Mouse (Mus musculus) T-helper 2 cell (primary cell): ENCODE measurements at regions not wholly inside any gene's neighbourhood (a gene's known extent, or its start where the extent isn't known, plus 50 kb on each side); places are given as distances from the start of the nearest gene placed in this dataset.
"Not testable (repeated sequence)": the region's sequence is repeated elsewhere in the genome, so short reads cannot be mapped to it uniquely, and the experiment has no call there.

Experiments
- in situ Hi-C: fragments of 300-600 bp; cut with MboI, MseI; formaldehyde crosslinking; loops from one replicate; pipeline ENCODE4 v1.15.1; 2025; ENCODE audit warnings: high pct_unique_total_duplicates

- in situ Hi-C loops: no loop called here
Observed at GRCm38 (mm10) chr8:88906244-88906643, 137.7 kb downstream of the Sall1 start.

GRCm38 (mm10) chr8:88903094-88903493, 140.9 kb downstream of the Sall1 start:
- in situ Hi-C loops: no loop called here

GRCm38 (mm10) chr8:88883751-88884390, 160.1 kb downstream of the Sall1 start:
- in situ Hi-C loops: no loop called here

- in situ Hi-C loops: no loop called here
Observed at GRCm38 (mm10) chr8:88879857-88880256, 164.1 kb downstream of the Sall1 start.

GRCm38 (mm10) chr8:88877921-88878320, 166.0 kb downstream of the Sall1 start:
- in situ Hi-C loops: no loop called here

- in situ Hi-C loops: no loop called here
Observed at GRCm38 (mm10) chr8:88862846-88863455, 166.1 kb downstream of the Cyld start.

GRCm38 (mm10) chr8:88857216-88857615, 160.4 kb downstream of the Cyld start:
- in situ Hi-C loops: no loop called here

GRCm38 (mm10) chr8:88853200-88853599, 156.4 kb downstream of the Cyld start:
- in situ Hi-C loops: no loop called here

- in situ Hi-C loops: loop anchor here (25.0 kb wide), 1 partner anchor 941 kb away; no protein-coding TSS in a partner anchor
Observed at GRCm38 (mm10) chr8:88845916-88846315, 149.1 kb downstream of the Cyld start.

- in situ Hi-C loops: loop anchor here (25.0 kb wide), 1 partner anchor 943 kb away; no protein-coding TSS in a partner anchor
Observed at GRCm38 (mm10) chr8:88844370-88844769, 147.5 kb downstream of the Cyld start.

- in situ Hi-C loops: loop anchor here (25.0 kb wide), 1 partner anchor 945 kb away; no protein-coding TSS in a partner anchor
Observed at GRCm38 (mm10) chr8:88842451-88842850, 145.6 kb downstream of the Cyld start.

- in situ Hi-C loops: loop anchor here (25.0 kb wide), 1 partner anchor 947 kb away; no protein-coding TSS in a partner anchor
Observed at GRCm38 (mm10) chr8:88840096-88840495, 143.3 kb downstream of the Cyld start.

- in situ Hi-C loops: loop anchor here (25.0 kb wide), 1 partner anchor 951 kb away; no protein-coding TSS in a partner anchor
Observed at GRCm38 (mm10) chr8:88835756-88836291, 139.0 kb downstream of the Cyld start.

GRCm38 (mm10) chr8:88825816-88826215, 129.0 kb downstream of the Cyld start:
- in situ Hi-C loops: loop anchor here (25.0 kb wide), 1 partner anchor 961 kb away; no protein-coding TSS in a partner anchor

- in situ Hi-C loops: no loop called here
Observed at GRCm38 (mm10) chr8:88823931-88824330, 127.1 kb downstream of the Cyld start.

- in situ Hi-C loops: no loop called here
Observed at GRCm38 (mm10) chr8:88820275-88820850, 123.5 kb downstream of the Cyld start.

- in situ Hi-C loops: no loop called here
Observed at GRCm38 (mm10) chr8:88816461-88816860, 119.6 kb downstream of the Cyld start.

GRCm38 (mm10) chr8:88814246-88814645, 117.4 kb downstream of the Cyld start:
- in situ Hi-C loops: no loop called here

GRCm38 (mm10) chr8:88812901-88813676, 116.3 kb downstream of the Cyld start:
- in situ Hi-C loops: no loop called here

- in situ Hi-C loops: not testable (repeated sequence)
Observed at GRCm38 (mm10) chr8:88806851-88807250, 110.0 kb downstream of the Cyld start.
